11 mouse cellular contexts compared by ENCODE assay signal in genomic region chr1:193336122-193337017, GRCm38 (mm10). TPM values are rescaled to one million over a fixed set of nuclear protein-coding genes. Genes with fewer than 3 reads are reported as not detected.
DNase-seq lines count a peak whose midpoint lies in the region; ATAC-seq and TF ChIP-seq lines count a peak whose summit lies in the region.
"Had no signal": no experiment of that assay in that cellular context is flagged by ENCODE, and none has a peak within 500 bp of the region (broad histone marks: within the 10 kb centered on the region; RNA-seq: fewer than 3 reads in every experiment).

No protein-coding gene starts in this region.

- peaks cover 23% of the 10 kb centered on the region for H3K4me1 ChIP-seq in heart, embryonic 11.5 days (ENCODE audit: control insufficient read depth, insufficient read depth, low read length)
- H3K4me1 ChIP-seq in bone marrow, adult 2 months (ENCODE audit: control insufficient read depth, insufficient read depth, low read length) = peaks cover 11% of the 10 kb centered on the region
- H3K4me1 ChIP-seq: liver, embryonic 13.5 days had no signal

- TF ChIP-seq POLR2A in bone marrow, adult 2 months (IDR thresholded peaks at IDR 0.05; ENCODE audit: borderline replicate concordance, control insufficient read depth, low read depth, low read length) = no peak

- H3K9me3 ChIP-seq in heart, embryonic 11.5 days (replicated peaks; ENCODE audit: control insufficient read depth, low read length) = no peaks in the 10 kb centered on the region
- H3K9me3 ChIP-seq: liver, embryonic 13.5 days had no signal

- peak; percentile 97 for DNase-seq in heart, adult 11 months
- DNase-seq in T-cell, adult 2 months (ENCODE audit: low spot score) = no peak
- DNase-seq in c-Kit-positive CD71-positive TER-119-positive erythroid progenitor cells, embryonic 14.5 days (ENCODE audit: low spot score) = no peak
- DNase-seq in thymus, postnatal 4 days = no peak
- DNase-seq: adrenal gland, adult 8-10 months; kidney, postnatal 4 days; liver, embryonic 13.5 days had no signal

- peaks cover 6% of the 10 kb centered on the region; the same call in 1 of the 2 replicates for H3K27me3 ChIP-seq in heart, embryonic 11.5 days (ENCODE audit: control insufficient read depth, insufficient read depth, low read length)
- H3K27me3 ChIP-seq: liver, embryonic 13.5 days had no signal

- H3K36me3 ChIP-seq in heart, embryonic 11.5 days (ENCODE audit: control insufficient read depth, insufficient read depth, low read length) = no peaks in the 10 kb centered on the region
- H3K36me3 ChIP-seq: liver, embryonic 13.5 days had no signal

- TF ChIP-seq CTCF in bone marrow, adult 2 months (IDR thresholded peaks at IDR 0.05; ENCODE audit: control insufficient read depth, insufficient read depth, low read length) = no peak

- H3K9ac ChIP-seq in heart, embryonic 11.5 days (ENCODE audit: low read depth, low read length) = no peak overlapping the region
- H3K9ac ChIP-seq: liver, embryonic 13.5 days had no signal

- ATAC-seq in heart, embryonic 11.5 days (replicated peaks; ENCODE audit: insufficient number of reproducible peaks, low FRiP score, low TSS enrichment) = no peak
- peak; percentile 54 for ATAC-seq in granulocyte monocyte progenitor cell, adult 5-6 weeks (replicated peaks; ENCODE audit: poor library complexity, severe bottlenecking)
- peak; percentile 54 to 70 for ATAC-seq in hematopoietic stem cell, adult 5-6 weeks (replicated peaks in 1 of 2; ENCODE audit: insufficient read depth in 1 of 2, low FRiP score in 2 of 2, low TSS enrichment in 1 of 2, low read depth in 1 of 2, poor library complexity in 2 of 2, severe bottlenecking in 2 of 2)

- no peak overlapping the region for H3K27ac ChIP-seq in heart, embryonic 11.5 days (ENCODE audit: low read depth, low read length)
- peak overlapping the region; percentile 18; the same call in 1 of the 2 replicates for H3K27ac ChIP-seq in bone marrow, adult 2 months (ENCODE audit: control insufficient read depth, insufficient read depth, low read depth, low read length, poor library complexity)
- H3K27ac ChIP-seq: liver, embryonic 13.5 days had no signal

- no peak overlapping the region for H3K4me2 ChIP-seq in heart, embryonic 11.5 days
- H3K4me2 ChIP-seq: liver, embryonic 13.5 days had no signal

- WGBS in heart, embryonic 11.5 days (ENCODE audit: insufficient replicate concordance) = 60% methylated on average over 7 of the region's 7 CpGs
- 50% methylated on average over 7 of the region's 7 CpGs for WGBS in bone marrow, adult 2 months

- no peak overlapping the region for H3K4me3 ChIP-seq in heart, embryonic 11.5 days (ENCODE audit: low read depth, low read length)
- no peak overlapping the region for H3K4me3 ChIP-seq in bone marrow, adult 2 months (replicated peaks; ENCODE audit: control insufficient read depth, low read depth, low read length)
- H3K4me3 ChIP-seq: liver, embryonic 13.5 days had no signal

RNA-seq across cellular contexts. Expression of gene Camk1g, which starts 33.7 kb away (rescaled TPM):
- 7.2 and 8.1 TPM in 2 replicates for polyA plus RNA-seq in heart, embryonic 11.5 days (2014; fragmentation: Nextera tagmentation; extraction: Ambion mirVana)
- polyA plus RNA-seq in bone marrow, adult 2 months (2011; ENCODE audit: insufficient read depth, insufficient read length, low replicate concordance, missing spikeins) = not detected in 2 replicates
- total RNA-seq in granulocyte monocyte progenitor cell, adult 5-6 weeks (2014; fragmentation: Nextera tagmentation) = not detected in 2 replicates
- not detected in 2 replicates for total RNA-seq in granulocyte monocyte progenitor cell, adult 5-6 weeks (2017)
- total RNA-seq in hematopoietic stem cell, adult 5-6 weeks (2017) = not detected in 2 replicates
